Mouse (Mus musculus): ENCODE results near the gene Plrg1.

DNA sequence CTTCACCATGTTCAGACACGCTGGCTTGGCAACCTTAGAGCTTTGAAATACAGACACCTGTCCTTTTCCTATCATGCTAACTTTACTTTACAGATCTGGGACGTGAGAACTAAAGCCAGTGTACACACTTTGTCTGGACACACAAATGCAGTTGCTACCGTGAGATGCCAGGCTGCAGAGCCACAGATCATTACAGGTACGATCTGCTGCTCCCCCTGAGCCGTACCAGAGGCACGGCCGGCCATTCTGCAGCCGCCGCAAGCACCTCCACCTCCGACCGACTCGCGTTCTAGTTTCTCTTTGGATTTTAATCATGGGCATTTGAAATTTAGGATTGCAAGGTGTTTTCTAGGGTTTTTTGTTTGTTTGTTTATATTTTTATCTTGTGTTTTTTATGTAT is 13.5 kb downstream of the Plrg1 start:
- TF ChIP-seq CTCF (IDR thresholded peaks at IDR 0.05) (no peak), POLR2A (IDR thresholded peaks at IDR 0.05; ENCODE audit: insufficient read depth, low read depth, low read length) (no peak)

All from heart, adult 2 months (tissue).